Mouse (Mus musculus) heart, adult 2 months (tissue): ENCODE data around the gene Naaladl2.

Experiments
- CTCF ChIP-seq: fragments of 200-600 bp; IDR thresholded peaks from 2 replicates; pipeline ENCODE4 v1.8.1; 2022; ENCODE audit warnings: antibody characterized with exemption, mild to moderate bottlenecking, moderate library complexity
- EP300 ChIP-seq: fragments of 200-500 bp; IDR thresholded peaks from 2 replicates; pipeline ENCODE4 v1.6.1; 2011; ENCODE audit warnings: low read depth, low read length, control low read depth; ENCODE audit not compliant: insufficient read depth
- POLR2A ChIP-seq: fragments of 200-500 bp; IDR thresholded peaks from 2 replicates; pipeline ENCODE4 v1.6.1; 2011; ENCODE audit warnings: mild to moderate bottlenecking, low read depth, low read length, control low read depth; ENCODE audit not compliant: insufficient read depth

DNA sequence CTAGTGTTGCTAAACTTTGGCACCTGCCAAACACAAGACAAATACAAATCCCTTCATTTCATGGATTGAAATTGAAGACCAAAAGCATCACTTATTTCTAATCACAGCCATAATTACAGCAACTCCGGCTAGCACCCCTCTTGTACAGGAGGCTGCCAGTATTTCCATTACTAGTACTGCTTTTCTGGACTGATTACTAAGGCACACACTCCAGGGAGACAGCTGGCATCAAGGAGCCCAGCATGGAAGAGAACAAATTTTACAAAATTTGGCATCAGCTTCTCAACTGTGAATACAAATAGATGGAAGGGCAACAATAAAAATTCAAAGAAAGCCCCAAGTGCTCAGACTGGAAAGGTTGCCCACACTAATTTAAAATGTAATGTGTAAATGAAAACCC is 133.3 kb downstream of the Naaladl2 start:
- no peak for TF ChIP-seq POLR2A
- no peak for TF ChIP-seq CTCF
- no peak for TF ChIP-seq EP300
